Mouse (Mus musculus): ENCODE results near the gene Rnf181.

The Rnf181 gene

DNA sequence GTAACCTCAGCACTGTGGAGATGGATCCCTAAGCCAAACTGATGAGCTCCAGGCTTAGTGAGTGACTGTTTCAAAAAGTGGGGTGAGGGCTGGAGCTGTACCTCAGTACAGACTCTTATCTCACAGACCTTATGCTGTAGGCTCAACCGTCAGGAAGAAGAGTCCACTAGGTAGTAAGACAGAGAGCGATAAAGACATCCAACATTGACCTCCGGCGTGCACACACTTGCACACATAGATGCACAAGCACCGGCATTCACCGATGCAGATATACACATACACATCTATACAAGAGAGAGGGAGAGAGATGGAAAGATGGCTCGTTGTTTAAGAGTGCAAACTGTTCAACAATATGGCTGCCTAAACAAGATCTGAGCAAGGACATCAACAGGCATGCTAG lies 17.2 kb upstream of the Rnf181 start:
- DNase-seq (ENCODE audit: low read depth): no peak

DNA sequence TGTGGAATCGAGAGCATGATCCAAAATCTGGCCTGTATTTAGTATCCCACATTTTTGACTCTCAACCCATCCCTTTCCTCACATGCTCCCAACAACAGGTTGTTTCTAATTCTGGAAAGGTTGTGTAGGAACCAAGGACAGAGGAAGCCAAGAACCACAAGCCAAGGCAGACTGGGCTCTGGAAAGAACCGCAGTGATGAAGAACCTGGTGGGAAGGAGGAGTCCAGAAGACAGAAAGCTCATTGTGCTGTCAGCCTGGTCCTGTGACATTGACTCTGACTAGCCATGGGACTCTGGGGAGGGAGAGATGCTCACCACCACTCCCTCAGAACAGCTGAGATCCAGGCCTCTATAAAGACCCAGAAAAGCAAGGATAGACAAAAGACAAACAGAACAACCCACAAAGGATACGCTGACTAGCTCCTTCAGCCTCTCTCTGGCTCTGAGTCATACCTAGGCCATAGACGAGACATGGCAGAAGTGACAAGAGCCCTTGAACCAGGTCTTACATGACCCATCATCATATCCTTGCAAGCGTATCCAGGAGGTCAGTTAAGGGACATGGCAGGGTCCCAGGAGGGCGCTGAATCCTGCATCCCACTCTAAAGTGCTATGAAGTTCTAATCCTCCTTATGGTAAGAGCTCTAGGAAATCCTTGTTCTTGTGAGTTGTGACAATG lies 16.5 kb upstream of the Rnf181 start:
- DNase-seq (ENCODE audit: low read depth): no peak

DNA sequence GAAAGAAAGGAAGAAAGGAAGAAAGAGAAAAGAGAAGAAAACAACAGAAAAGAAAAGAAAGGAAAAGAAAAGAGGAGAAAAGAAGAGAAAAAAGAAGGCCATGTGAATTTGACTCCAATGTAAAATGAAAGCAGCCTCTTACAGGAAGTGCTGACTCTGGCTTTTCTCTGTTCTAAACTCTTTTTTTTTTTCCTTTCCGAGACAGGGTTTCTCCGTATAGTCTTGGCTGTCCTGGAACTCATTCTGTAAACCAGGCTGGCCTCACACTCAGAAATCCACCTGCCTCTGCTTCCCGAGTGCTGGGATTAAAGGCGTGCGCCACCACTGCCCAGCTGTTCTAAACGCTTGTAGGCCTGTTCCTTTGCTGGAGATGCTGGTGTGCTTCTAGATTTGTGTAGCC lies 15.7 kb upstream of the Rnf181 start:
- peak; percentile 49 for DNase-seq (ENCODE audit: low read depth)

DNA sequence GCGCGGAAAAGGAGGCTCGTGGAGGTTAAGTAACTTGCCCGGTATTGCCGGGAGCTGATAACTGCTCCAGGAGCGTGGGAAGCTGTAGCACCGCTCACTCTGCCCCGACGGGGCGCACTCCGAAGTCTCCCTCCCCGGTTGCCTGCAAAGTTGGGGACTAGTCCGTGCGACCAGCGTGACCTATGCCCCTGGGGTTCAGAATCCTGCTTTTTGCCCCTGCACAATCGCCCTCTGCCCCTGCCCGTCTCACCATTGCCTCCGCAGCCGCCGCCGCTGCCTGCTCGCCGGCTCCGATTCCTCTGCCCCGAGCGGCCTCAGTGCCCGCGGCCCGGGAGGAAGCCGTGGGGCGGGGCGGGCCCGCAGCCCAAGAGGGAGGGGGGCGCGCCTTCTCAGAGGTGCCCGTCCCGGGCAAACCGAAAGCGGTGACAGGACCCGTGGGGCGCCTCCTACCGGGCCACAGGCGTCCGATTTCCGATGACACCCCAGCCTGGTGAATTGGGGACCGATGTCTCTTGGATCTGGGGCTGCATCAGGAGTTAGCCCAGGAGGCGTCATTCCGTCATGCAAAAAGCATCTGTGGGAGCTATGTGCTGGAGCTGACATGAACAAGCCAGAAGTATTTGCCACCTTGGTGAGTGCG lies 13.5 kb upstream of the Rnf181 start, which contains the start of gene Vamp5:
Gene Vamp5 (minus strand): TSS at position 338 of the 640 bp plus-strand sequence.
- peak; percentile 92 for DNase-seq (ENCODE audit: low read depth)

DNA sequence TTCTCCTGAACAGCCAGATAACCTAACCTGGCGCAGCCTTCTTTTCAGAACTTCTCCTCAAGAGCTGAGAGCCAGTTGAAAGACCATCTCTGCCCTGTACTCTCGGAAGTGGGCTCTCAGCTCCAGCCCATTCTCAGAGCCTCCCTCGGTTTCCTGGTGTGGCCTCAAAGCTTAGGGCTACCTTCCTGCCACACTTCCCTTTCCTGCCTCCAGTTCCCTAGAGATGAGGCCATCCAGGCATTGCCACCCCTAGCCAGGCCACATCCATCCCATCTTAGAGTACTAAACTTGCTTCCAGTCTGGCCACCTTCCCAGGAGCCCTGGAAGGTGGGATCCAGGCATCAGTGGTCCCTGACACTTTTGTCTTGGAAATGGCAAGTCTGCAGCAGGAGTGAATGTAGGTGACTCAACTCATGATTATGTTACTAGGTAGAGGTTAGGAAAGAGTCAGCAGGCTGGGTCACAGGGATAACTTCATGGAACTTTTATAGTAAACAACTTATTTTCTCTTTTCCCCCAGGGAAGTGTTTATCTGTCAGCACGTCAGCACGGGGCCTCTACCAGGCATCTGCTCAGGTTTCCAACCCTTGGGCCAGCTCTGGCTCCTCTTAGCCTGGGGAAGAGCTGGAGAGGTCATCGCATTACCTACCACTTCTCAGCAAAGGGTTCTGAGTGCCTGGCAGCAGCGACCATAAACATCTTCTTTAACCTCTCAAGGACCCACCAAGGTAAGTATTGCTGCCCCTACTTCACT lies 12.8 kb upstream of the Rnf181 start:
- no peak for DNase-seq (ENCODE audit: low read depth)

DNA sequence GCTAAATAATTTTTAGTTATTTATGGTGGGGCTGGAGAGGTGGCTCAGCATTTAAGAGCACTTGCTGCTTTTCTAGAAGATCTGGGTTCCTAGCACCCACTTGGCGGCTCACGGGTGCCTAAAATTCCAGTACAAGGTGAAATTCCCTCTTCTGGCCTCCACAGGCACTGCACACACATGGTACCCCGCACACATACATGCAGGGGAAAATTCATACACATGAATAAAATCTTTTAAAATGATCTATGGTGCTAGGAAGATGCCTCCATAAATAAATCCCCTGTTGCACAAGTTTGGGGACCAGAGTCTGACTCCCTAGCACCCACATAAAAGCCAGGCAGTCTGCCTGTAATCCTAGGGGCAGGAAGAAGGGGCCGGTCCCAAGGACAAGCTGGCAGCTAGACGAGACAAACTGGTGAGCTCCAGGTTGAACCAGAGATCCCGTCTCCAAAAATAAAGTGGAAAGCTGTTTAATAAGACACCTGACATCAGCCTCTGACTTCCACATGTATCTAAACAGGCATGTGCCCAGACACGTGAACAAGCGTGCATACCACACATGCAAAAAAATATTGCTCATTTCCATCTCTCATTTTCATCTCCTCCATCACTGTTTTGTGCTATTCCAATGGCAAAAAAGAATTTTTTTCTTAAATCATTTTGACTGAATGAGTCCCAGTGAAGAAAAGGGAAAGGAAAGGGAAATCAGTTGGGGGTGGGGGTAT lies 11.9 kb upstream of the Rnf181 start:
- no peak for DNase-seq (ENCODE audit: low read depth)

DNA sequence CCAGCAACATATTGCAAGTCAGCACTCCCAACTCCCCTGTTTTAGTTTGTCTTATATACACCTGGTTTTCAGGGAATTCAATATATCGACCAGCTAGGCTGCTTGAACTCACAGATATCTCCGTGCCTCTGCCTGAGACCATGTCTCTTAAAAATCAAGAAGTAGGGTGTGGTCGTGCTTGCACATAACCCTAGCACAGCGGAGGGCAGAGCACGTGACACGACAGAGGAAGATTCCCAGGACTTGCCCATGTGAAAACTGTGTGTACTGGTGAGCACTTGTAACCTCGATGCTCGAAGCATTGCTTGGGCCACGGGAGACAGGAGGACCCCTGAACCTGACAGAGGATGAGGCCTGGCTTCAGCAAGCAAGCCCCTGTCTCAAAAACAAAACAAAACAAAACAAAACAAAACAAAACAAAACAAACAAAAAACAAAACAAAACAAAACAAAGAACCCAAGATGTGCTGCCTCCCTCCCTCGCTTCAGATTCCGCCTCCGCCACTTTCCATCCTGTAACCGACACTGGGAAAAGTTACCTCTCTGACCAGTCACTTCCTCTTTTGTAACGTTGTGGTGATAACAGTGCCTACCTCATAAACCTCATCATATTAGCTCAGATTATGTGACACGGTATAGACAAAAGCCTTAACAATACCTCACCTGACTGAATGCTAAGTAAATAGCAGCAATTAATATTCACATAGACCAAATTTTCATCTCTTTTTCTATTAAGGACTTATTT lies 8.2 kb upstream of the Rnf181 start:
- peak; percentile 45 for DNase-seq (ENCODE audit: low read depth)

DNA sequence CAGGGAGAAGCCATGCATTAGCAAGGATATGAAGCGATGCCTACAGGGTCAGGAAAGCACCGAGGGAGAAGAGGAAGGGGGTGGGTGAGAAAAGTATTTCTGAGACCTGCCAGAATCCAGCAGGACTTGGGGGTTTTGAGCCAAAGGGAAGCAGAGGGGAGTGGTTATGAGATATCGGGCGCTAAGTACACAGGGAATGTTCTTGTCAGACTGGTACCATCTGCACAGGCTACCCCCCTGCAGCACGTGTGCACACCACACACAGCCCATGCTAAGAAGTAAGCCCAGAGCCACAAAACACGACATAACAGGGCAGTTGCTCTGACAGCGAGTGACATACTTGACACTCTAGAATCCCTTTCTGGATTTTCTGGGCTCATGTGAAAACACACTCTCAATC lies 7.5 kb upstream of the Rnf181 start:
- no peak for DNase-seq (ENCODE audit: low read depth)

DNA sequence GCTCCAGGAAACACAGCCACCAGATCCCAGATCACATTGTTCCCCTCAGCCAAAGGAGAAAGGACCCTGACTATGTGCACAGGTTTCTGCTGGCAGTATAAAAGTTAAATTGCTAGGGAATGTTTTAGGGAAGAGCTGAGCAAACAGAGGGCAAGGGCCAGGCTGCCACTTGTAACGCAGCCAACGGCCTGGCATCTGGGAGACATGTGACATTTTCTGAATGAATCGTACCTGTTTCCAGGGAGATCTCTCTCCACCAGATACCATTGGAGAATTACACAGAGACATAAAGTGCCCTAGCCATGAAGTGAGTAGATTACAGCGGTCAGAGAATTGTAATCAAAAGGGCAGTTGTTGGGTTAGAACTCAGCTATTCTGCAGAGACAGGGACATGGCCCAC lies 6.4 kb upstream of the Rnf181 start:
- DNase-seq (ENCODE audit: low read depth): no peak

DNA sequence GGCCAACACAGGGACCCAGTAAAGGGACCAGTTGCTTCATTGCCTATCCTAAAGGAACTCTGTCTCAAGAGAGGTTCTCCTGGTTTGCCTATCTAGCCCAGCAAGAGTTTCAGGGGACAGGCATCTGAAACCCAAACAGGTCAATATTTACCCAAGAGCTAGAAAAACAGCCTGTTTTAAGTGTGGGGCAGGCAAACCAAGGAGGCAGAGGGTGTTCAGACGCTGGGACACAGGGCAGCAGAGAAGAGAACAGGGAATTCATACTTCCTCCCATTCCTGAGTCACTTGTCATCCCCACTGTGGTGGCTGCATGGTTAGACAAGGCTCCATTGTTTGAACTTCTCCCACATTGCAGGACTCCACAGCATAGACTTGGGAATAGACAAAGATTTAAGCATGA lies 4.8 kb upstream of the Rnf181 start:
- DNase-seq (ENCODE audit: low read depth): no peak

DNA sequence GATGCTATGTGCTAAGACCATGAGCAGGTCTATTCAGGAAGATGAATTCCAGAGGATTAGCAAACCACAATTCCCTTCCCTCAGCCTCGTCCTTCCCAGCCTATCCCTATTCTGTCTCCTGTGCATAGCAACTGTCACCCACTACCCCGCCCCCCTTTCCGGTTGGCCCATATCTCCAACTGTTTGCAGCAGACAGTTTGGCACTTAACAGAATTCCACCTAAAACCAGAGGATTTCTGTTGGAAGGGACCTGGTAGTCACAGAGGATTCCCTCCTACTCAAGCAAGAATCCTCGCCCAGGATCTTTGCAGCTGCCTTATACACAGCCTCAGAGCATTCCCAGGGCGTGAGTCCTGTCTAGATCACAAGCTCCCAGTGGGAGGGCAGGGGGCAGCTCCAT lies 4.4 kb upstream of the Rnf181 start:
- no peak for DNase-seq (ENCODE audit: low read depth)

DNA sequence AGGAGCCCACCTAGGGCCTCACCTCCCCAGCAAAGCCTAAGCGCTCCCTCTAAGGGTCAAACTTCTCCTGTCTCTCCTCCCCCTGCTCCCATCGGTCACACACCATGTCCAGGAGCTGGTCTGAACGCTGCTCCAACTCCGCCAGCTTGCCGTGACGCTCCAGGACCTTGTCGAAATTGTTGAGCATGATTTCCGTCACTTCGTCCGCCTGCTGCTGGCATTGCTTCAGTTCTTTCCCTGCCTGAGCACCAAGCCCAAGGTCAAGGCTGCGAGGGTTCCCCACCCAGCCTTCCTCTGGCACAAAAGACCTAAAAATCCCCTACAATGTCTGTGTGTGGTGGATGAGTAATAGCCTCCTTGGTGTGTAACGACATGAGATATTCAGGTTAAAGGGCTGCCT lies 3.3 kb upstream of the Rnf181 start:
- DNase-seq (ENCODE audit: low read depth): no peak

DNA sequence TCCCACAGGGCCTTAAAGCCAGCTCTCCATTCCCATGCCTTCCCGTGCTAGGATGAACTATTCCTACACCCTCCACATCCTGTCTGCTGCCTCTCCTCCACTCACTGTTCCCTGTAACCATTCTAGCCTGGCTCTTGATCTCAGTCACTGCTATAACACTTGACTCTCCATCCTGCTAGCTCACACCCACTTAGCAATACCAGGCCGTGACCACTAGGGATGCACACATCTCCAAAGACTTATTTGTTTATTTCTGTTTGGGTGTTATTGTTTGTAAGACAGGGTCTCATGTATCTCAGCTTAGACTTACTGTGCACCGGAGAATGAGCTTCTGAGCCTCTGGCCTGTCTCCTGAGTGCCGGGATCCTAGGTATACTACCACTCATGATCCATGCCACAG lies 2.8 kb upstream of the Rnf181 start:
- no peak for DNase-seq (ENCODE audit: low read depth)

DNA sequence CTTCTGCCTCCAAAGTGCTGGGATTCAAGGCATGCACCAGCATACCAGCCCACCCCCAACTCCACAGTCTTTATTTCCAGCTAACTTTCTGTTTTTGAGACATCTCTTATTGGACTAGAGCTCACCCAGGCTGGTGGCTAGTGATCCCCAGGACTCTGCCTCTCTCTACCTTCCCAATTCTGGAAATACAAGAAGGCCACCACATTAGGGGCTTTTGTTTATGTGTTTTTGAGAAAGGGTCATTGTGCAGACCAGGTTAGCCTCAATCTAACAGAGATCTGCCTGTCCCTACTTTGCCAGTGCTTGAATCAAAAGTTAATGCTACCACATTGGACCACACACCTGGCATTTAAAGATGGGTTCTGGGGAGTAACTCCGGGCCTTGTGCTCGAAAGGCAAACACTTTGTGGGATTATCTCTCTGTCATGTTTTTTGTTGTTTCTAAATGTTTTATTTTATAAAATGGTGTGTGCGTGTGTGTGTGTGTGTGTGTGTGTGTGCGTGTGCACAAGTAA lies 761 bp upstream of the Rnf181 start:
- DNase-seq (ENCODE audit: low read depth): no peak

DNA sequence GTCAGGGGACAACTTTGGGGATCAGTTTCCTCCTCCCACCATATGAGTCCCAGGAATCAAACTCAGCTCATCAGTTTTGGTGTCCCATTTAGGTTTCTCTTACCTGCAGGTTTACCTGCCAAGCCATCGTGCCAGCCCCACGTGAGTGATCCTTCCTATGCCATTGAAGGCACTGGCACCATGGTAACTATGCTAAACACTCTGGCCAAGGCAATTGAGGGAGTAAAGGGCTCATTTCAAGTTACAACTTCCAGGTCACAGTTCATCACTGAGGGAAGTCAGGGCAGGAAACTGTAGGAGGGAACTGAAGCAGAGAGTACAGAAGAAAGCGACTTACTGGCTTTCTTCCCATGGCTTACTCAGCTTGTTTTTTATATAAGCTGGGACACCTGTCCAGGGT lies 452 bp downstream of the Rnf181 start:
- DNase-seq (ENCODE audit: low read depth): no peak

DNA sequence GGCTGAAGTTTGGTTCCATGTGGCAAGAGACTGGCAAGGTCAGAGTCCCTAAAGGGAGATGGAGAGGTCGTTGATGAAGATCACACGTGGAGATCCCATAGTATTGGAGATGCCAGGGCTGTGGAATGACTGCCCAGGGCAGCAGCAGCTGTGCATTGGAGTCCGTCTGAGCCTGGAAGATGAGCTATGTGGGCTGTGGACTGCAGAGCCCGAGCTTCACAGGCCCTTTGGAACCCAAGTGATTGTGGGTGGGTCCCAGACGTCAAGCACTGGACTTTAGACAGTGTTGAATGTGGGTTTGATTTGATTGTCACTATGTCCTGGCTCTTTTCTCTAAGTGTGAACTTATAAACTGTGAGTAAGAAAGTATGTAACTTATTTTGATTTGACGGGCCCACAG lies 1.8 kb downstream of the Rnf181 start:
- no peak for DNase-seq (ENCODE audit: low read depth)

DNA sequence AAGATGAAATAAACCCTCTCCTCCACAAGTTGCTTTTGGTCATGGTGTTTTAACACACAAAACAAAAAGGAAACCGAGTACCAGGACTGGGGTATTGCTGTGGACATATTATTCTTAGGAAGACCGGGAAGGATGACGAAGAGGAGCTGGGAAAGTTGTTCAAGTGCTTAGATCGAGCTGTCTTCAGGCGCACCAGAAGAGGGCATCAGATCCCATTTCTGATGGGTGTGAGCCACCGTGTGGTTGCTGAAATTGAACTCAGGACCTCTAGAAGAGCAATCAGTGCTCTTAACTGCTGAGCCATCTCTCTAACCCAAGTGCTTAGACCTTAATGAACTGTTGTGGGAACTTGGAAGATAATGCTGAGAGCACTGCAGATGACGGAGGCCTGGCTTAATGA lies 2.7 kb downstream of the Rnf181 start:
- no peak for DNase-seq (ENCODE audit: low read depth)

DNA sequence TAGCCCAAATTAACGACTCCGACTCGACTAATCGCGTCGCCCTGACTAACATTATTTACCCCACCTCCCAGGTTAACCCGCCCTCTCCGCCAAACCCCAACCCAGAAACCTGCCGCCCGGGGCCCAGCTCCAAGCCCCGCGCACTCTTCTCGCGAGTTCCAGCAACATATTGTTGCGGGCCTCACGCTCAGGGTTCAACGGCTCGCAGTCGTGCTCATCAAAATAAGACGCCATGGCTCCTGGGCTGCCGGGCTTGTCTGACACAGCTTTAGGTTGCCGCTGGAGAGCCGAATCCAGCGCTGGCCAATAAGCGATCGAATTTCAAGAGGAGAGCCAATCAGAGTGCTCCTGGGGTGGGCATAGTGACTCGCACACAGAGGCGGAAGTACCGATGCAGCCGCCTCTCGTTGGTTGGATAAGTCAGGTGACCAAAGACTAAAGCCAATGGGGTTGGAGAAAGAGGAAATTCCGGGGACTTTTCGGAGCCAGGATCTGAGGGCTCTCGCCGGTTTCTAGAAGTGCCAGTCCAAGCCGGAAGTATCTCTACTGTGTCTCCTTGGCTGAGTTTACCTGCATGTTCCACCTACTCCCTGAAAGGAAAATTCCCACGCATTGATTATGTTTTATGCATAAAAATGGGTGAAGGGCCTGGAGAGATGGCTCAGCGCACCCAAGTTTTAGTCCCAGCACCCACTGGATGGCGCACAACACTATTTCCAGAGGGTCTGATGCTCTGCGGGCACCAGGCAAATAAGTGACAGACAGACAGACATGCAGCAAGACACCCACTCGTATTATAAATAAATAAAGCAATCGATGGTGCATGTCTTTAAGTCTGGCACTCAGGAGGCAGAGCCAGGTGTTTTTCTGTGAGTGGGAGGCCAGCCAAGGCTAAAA lies 4.4 kb downstream of the Rnf181 start:
- peak; percentile 97 for DNase-seq (ENCODE audit: low read depth)

DNA sequence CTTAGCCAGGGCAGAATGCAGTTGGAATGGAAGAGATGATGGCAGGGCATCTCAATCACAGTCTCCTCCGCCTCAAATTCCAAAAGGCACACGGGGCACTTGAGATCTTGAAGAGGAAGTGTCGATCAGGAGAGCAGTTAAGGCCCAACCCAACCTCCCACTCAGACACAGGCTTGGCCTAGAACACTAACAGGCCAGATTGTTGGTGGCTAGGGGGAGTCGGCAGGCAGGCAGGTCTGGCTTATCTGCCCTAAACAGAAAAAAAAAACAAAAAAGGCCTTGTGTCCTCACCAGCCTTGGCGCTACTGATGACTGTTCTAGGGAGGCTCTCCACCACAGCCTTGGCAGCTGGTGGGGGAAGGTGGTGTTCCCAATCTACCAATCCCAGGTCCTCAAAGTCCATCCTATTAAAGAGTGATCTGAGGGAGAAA lies 5.6 kb downstream of the Rnf181 start:
- DNase-seq (ENCODE audit: low read depth): no peak

DNA sequence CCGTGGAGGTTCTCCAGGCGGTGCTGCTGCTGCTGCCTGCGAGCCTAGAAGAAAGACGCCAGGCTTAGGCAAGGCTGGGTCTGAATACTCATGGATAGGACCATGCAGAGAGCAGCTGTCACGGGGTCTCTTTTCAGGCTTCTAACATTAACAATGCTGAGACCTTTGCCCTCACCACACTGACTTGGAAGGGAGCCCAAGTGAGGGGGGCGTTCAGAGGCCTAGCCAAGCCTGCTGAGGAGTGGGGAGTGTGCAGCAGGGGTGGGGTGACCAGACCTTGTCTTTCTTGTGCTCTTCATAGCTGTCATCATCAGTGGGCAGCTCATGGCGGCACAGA lies 6.2 kb downstream of the Rnf181 start:
- DNase-seq (ENCODE audit: low read depth): no peak

All from naive thymus-derived CD4-positive, alpha-beta T cell, adult 2 months (primary cell).